Mouse (Mus musculus) lung, postnatal 0 days (tissue): ENCODE data around the gene B4galnt1.

Experiments
- CTCF ChIP-seq: IDR thresholded peaks from 2 replicates; pipeline ENCODE4 v1.5.1; 2016; ENCODE audit warnings: antibody characterized with exemption, mild to moderate bottlenecking
- EP300 ChIP-seq: IDR thresholded peaks from 2 replicates; pipeline ENCODE4 v1.6.1; 2016; ENCODE audit warnings: antibody characterized with exemption, mild to moderate bottlenecking, control low read depth

DNA sequence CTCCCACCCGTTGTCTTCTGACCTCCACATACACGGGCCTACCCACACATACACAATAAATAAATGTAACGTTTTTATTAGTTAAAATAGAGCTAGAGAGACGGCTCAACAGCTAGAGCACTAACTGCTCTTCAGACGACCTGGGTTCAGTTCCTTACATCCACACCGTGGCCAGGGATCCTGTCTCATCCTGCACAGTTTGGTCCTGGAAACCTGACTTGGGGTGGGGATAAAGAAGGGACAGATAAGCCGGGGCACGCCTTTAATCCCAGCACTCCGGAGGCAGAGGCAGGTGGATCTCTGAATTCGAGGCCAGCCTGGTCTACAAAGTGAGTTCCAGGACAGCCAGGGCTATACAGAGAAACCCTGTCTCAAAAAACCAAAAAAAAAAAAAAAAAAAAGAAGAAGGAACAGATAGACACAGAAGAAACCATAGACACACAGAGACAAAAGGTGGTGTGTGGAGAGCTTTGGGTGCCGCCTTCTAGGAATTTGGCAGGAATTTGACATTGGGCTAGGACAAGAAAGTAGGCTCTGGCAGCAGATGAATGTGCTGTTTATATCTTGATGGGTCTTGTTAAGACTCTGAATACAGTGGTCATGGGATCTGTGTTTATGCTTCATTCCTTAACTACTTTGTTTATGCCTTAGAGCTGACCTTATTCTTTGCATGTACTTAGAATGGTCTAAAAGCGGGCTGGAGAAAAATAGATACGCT is 48.8 kb downstream of the B4galnt1 start:
- TF ChIP-seq CTCF: no peak
- no peak for TF ChIP-seq EP300
